Mouse (Mus musculus) MN1 (cell line): ENCODE data around the gene Mapkapk5.

Source experiments
- DNase-seq: peaks from one replicate; pipeline ENCODE4 v3.0.0-alpha.2; 2016; ENCODE audit warnings: low spot score

Gene Mapkapk5

GRCm38 (mm10) chr5:121545793-121546529 lies at the start of gene Mapkapk5:
Gene Mapkapk5, minus strand, starts transcription at chr5:121545905.
- peak; percentile 97 for DNase-seq

- DNase-seq, result no peak
These were observed 49.1 kb upstream of the Mapkapk5 start for GRCm38 (mm10) chr5:121594714-121595313.

GRCm38 (mm10) chr5:121593451-121594401 lies 48.0 kb upstream of the Mapkapk5 start, which contains the start of gene Aldh2:
Gene Aldh2, minus strand, starts transcription at chr5:121593824.
- DNase-seq, result peak; percentile 82

GRCm38 (mm10) chr5:121592816-121593407 lies 47.2 kb upstream of the Mapkapk5 start:
- no peak for DNase-seq

- no peak for DNase-seq
These were observed 46.5 kb upstream of the Mapkapk5 start for GRCm38 (mm10) chr5:121592064-121592815.

- no peak for DNase-seq
These were observed 45.8 kb upstream of the Mapkapk5 start for GRCm38 (mm10) chr5:121591417-121592063.

- DNase-seq, result no peak
These were observed 44.2 kb upstream of the Mapkapk5 start for GRCm38 (mm10) chr5:121589928-121590327.

GRCm38 (mm10) chr5:121586400-121587039 lies 40.8 kb upstream of the Mapkapk5 start:
- DNase-seq, result no peak

- no peak for DNase-seq
These were observed 40.0 kb upstream of the Mapkapk5 start for GRCm38 (mm10) chr5:121585699-121586098.

GRCm38 (mm10) chr5:121585005-121585404 lies 39.3 kb upstream of the Mapkapk5 start:
- DNase-seq, result no peak

- DNase-seq, result peak; percentile 72
These were observed 38.2 kb upstream of the Mapkapk5 start for GRCm38 (mm10) chr5:121583765-121584501.

GRCm38 (mm10) chr5:121581945-121582344 lies 36.2 kb upstream of the Mapkapk5 start:
- no peak for DNase-seq

- no peak for DNase-seq
These were observed 31.3 kb upstream of the Mapkapk5 start for GRCm38 (mm10) chr5:121576927-121577488.

GRCm38 (mm10) chr5:121575867-121576266 lies 30.2 kb upstream of the Mapkapk5 start:
- DNase-seq, result no peak

- no peak for DNase-seq
These were observed 28.4 kb upstream of the Mapkapk5 start for GRCm38 (mm10) chr5:121574145-121574544.

GRCm38 (mm10) chr5:121570787-121571186 lies 25.1 kb upstream of the Mapkapk5 start:
- DNase-seq, result peak; percentile 30

- peak; percentile 20 for DNase-seq
These were observed 24.2 kb upstream of the Mapkapk5 start for GRCm38 (mm10) chr5:121569881-121570420.

GRCm38 (mm10) chr5:121566035-121566681 lies 20.5 kb upstream of the Mapkapk5 start:
- DNase-seq, result no peak
